Mouse (Mus musculus): ENCODE measurements around the gene Grip1. TPM values are rescaled to one million over a fixed set of nuclear protein-coding genes. Genes with fewer than 3 reads are reported as not detected.

The Grip1 gene
- 1.0 and 1.7 TPM in 2 replicates for polyA plus RNA-seq (2015; fragmentation: Nextera tagmentation; extraction: Ambion mirVana)

DNA sequence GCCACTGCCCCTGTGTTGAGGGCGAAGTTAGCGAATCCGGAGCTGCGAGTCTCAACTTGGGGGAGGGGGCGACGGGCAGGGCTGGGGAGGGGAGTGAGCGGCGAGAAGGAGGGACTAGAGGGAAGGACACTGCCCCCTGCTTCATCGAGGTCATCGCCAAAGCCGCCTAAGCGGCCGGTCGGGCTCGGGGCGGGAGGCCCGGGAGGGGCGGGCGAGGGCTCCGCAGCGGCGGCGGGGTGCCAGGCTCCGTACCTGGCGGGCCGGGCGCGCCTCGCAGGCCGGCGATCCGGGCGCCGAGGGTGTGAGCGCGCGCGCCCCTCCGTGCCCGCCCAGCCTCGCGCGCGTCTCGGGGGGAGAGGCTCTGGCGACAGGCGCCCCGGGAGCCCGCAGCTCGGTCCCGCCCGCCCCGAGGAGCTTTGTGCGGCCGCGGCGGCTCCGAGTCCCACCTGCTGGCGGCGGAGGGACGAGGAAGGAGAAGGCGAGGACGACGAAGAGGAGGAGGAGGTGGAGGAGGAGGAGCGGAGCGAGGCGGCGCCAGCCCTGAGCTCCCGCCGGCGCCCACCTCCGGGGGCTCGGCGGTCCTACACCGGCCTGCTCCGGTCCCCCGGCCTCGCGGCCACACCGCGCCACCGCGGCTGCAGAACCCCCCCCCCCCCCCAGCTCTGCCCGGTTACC lies at the start of gene Grip1:
Gene Grip1, plus strand, starts transcription at position 400 of the 675 bp plus-strand sequence.

DNA sequence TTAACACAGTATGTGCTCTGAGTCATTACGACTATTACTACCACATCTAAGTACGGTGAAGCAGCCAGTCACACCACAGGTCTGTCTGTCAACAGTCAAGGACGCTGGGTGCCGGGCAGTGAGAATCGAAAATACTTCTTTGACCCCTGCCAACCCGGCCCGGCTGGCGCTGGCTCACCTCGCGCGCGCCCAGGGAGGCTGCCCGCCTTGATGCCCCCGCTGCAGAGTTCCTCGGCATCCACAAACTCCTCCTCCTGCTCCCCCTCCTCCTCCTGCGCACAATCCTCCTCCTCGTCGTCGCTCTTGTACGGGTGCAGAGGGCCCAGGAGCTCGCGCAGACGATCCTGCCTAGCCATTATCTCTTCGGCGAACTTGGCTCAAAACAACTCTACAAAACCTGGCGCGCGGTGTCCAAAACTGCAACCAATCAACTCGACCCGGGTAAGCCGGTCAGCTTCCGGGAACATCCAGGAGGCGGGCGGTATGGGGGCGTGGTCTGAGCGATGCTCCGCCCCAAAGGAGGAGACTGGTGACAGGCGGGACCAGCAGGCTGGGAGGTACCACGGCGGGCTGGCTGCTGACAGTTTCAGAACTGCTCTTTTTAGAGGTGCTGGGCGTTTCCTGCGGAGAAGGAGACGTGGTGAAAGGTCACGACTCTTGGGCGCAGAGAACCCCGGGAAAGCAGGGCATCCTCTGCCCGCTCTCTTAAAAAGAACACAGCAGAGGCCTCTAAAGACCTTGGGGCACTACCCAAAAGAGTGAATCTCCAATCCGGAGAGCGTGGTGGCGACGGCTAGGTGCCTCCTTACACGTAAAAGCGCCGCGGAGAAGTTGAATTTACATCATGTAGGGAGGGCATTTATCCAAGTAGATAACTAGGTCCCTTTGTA lies 659.1 kb downstream of the Grip1 start, which contains the start of gene Helb:
Gene Helb, minus strand, starts transcription at position 481 of the 890 bp plus-strand sequence.

Other genes starting within 250 kb of the Grip1 start
- 26.3 and 26.8 TPM in 2 replicates for gene Cand1, start 213.8 kb upstream of the Grip1 start, polyA plus RNA-seq (2015; fragmentation: Nextera tagmentation; extraction: Ambion mirVana)

Measured in adrenal gland, postnatal 0 days (tissue).